Mouse (Mus musculus) CD4-positive, CD25-positive, alpha-beta regulatory T cell, adult 2 months (primary cell): ENCODE results near the gene Ppp1r16b.

ENCODE experiments used
- DNase-seq: peaks from one replicate; pipeline ENCODE4 v3.0.0-alpha.2; 2012; ENCODE audit warnings: low read depth, low spot score

The Ppp1r16b gene

DNA sequence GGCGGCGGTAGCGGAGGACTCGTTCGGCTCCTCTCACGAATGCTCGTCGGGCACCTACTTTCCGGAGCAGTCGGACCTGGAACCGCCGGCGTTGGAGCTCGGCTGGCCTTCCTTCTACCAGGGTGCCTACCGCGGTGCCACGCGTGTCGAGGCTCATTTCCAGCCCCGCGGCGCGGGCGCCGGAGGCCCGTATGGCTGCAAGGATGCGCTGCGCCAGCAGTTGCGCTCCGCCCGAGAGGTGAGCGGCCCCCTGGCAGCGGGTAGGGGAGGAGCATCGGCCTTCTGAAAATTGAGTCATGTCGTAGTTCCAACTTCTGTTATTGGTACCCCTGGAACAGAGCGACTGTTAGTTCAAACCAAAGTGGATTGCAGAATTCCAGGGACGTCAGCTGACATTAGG is 103.2 kb downstream of the Ppp1r16b start:
- DNase-seq, result peak; percentile 71

DNA sequence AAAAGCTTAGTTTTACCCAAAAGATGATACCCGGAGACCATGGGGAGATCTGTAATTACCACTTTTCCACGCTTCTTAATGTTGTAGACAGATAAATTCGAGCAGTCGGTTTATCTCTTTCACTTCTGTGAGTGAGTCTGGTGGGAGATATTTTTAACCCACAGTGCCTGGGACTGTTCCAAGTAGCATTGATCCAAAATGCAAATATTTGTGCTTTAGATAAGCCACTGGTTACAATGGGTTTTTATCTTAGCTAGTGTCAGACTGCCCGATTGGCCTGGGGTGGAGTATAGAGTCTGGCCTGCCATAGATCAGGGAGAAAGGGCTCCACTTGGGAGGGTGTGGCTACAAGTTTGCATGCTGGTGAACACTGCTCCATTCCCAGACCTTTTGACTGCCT is 103.6 kb downstream of the Ppp1r16b start:
- DNase-seq, result no peak

DNA sequence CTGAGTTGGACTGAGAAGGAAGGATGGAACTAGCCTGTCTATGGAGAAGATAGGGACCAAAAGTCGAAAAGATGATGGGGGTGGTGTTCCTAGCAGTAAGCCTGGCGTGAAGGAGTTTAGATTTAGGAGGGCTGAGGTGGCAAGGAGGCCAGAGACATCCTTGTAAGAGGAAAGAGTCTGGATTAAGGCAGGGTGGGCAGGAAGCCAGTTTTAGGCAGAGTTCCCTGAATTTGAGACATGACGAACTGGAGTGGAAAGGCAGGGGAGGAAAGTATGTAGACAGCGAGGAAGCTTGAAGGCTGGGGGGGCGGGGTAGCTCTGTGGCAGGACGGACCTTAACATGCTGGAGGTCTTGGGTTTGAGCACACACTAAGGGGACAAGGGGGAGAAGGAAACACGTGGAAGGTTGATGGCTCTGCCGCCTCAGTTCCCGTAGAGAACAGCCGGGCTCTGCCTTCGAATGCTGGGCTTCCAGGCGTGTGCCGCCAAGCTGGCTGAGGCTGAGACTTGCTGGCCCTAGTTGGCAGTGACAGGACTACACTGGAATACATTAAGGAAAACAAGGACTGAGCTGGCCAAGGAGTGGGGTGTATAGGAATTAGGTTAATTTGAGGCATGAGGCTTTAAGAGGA is 105.0 kb downstream of the Ppp1r16b start:
- DNase-seq, result no peak

DNA sequence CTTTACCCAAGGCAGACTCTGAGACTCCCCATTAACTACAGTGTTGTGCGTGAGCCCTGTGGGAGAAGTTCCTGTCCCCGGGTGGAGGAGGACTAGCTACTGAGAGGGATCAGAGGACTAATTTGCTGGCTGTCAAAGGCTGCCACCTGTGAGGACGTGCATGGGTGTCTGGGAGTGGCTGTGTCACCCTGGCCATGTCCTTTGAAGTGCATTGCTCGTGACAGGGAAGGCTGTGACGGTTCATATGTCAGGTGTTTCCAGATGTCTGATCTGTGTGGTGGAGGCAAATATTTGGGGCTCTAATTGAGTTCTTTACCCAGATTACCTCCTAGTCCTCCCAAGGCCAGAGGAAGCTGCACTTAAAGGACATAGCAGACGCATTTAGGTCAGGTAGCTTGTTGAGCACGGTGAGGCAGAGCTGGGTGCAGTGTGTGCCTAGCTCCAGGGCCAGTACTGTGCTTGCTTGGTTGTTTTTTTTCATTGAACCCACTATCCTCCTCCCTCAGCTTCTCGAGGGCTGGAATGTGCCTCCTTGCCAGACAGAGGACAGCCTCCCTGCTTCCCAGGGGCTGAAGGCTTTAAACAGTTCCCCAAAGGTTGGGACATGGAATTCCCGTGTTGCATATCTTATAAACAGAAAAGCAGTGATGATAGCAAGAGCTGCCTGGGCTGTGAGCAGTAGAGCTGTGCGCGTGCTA is 106.0 kb downstream of the Ppp1r16b start:
- DNase-seq, result no peak

DNA sequence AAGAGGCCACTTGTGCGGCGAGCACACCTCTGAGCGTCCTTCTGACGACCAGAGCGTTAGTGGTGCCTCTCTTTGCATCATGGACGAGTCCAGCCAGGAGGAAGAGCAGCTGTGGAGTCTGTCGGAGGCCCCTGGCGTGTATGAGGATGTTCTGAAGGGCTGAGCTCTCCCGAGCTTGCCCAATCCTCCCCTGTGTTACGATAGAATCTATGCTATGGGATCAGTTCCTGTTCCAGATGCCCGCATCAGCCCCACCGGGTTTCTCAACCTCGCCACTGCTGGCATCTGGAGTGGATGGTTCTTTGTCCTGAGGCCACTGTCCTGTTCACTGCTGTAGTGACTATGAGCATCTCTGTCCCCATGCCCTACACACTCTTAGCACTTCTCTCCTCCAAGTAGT is 107.6 kb downstream of the Ppp1r16b start:
- no peak for DNase-seq

DNA sequence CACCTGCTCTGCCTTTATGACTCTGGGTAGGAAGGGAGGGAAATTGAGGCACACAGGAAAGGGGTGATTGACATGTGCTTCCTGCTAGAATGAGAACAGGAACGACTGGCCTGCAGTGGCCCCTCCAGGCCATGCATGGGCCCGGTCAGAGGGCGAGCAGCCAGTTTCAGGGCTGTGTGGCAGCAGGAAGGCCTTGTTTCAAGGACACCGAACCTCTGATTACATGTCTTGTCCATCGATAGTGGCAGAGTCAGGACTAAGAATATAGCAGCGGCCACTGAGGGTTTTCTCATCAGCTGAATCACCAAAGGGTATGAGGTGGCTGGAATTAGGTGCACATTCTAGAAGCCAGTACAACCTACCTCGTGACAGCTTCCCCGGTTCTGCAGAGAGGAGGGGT is 109.7 kb downstream of the Ppp1r16b start:
- DNase-seq, result no peak

DNA sequence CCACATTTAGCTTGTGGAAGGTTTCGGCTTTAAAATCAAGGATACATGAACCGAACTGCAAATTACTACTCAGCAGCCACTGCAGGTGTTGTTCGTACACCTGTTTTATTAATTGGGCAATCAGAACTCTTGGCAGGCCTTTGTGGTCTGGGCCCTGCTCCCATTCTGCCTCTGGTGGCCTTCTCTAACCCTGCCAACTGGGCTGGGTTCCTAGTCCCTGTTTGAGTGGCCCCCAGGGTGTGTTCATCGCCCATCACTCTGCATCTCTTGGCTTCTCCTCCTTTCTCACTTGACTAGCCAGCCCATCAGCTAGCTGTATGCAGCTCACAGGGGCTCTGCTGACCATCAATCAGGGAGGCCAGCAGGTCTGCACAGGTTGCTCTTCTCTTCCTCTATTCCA is 111.5 kb downstream of the Ppp1r16b start:
- DNase-seq, result no peak

DNA sequence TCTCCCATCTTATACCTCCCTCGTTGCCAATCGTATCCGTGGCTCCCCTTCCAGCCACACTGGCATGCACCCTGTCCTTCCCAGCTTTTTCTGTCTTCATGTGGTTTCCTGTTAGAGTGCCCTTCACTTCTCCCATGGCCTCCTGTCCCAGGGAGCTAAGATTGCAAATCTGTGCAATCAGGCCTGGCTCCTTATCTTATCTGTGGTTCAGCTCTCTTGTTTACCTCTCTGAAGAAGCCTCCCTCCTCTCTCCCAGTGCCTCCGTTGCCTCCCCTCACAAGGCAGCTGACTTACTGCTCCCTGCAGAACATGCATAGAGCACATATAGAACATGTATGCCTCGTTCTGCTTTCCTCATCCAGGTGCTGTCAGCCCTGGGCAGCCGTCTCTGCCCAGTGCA is 112.3 kb downstream of the Ppp1r16b start:
- no peak for DNase-seq

DNA sequence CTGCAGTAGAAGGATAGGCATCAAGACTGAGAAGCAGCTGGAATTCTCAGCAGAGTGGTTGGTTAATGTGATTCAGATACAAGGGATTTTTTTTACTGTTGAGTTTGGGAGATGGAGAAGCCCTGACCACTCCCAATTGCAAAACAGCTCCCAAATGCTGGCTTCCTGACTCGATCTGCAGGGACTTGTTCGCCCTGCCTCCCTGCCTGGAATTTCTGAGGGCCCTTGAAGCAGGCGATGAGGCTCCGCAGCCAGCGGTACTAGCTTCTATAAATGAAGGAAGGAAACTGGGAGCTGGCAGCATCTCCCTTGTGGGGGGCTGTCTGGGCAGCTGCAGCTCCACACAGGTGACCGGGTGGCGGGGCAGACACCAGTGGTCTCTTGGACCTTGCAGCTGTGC is 113.2 kb downstream of the Ppp1r16b start:
- DNase-seq, result no peak

DNA sequence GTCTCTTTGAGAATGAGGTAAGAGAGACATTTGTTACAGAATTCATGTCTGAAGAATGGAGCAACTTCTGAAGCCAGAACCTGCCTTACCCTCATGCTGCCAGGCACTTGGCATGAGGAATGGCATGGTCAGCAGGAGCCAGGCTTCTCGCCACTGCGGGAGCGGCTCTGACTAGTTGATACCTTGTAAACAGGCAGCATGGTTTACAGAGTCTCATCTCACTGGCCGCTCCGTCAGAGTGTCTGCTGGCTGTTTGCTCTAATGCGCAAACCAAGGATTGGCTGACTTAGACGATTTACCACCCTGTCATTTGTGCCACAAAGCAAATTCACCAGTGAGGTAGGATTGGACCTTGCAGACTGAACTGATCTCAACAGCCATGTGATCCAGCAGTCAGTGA is 115.9 kb downstream of the Ppp1r16b start:
- no peak for DNase-seq

DNA sequence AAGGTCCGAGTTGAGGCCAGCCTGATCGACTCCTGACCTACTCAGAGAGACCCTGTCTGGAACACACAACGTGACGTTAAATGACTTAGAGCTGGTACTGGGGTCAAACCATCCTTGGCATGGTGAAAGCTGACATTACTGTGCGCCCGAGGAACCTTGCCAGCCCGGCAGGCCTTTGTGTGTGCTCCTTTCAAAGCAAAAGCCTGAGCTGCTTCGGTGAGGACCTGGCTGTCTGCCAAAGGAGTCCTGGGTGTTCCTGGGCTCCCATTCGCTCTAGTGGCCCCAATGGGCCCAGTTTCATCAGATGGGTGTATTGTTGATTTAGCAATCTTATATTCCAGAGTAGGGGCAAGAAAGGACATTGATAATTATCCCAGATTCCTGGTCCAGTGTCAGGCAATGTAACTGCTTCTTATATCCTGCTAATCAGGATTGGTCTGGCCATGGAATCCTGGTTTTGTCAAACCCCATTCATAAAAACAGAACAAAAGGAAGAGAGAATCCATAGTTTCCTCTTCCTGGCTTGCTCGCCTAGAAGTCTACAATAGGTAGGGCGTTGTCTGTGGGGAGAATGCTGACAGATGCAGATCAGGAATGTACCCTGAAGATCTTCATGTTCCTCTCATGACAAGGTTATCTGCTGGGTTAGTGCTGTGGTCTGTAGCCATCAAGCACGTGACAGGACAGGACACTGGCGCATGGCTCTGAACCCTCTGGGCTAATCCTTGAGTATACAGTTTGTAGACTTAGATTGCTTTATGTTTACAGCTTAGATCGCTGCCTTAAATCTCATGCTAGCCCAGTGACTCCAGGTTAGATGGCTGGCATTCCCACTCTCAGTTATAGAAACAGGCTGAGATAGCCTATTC is 122.0 kb downstream of the Ppp1r16b start:
- no peak for DNase-seq

DNA sequence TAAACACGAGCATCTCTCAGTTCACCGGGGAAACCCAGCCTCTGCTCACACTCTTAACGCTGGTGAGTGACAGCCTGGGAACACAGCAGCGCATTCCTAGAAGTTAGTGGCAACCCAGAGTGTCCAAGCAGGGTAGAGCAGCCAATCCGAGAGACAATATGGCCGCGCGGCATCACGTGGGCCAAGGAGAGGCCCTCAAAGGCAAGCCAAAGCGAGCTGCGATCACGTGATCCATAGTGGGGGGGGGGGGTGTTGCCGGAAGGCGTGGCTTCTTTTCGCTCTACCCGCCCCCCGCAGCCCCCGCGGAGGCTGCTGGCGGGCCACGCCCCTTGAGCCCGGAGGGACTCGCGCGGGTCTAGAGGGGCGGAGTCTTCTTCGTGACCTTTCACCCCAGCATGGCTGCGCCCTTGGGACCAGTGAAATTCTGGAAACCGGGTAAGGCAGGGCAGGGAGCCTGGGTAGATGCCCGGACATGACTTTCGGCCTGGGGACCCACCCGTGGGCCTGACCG is 129.4 kb downstream of the Ppp1r16b start, which contains the start of gene Dhx35:
Gene Dhx35 (plus strand): TSS at position 314 of the 511 bp plus-strand sequence.
- DNase-seq, result peak; percentile 97

DNA sequence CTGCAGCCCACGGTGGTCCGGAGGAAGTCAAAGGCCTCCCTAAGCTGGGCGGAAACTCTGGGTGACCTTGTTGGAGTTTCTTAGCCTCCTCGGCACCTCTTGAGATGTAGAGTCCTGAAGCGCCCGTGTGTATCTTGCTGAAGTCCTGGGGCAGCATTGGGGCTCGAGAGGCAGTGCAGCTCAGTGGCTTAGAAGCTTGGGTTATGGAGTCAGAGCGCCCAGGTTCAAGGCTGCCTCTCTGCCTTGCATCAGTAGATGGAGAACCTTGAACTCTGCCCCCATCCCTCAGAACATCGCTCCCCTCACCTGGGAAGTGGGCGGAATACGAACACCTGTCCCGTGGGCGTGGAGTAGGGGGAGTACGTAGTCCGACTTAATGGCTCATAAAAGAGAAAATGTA is 129.8 kb downstream of the Ppp1r16b start:
- no peak for DNase-seq

DNA sequence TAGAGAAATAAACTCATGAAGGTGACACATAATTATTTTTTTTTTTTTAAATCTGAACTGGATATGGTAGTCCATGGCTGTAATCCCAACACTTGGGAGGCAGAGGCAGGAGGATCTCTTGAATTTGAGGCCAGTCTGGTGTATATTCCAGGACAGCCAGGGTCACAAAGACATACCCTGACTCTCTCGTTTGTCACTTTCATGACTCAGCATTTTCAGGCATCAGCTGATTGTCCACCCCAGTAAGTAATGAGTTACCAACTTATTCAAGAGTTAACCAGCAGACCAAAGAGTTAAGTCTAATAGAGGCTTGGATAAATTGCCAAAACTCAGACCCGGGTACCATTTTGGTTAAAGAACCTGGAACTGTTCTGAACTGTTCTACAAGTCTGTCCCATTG is 130.7 kb downstream of the Ppp1r16b start:
- no peak for DNase-seq

DNA sequence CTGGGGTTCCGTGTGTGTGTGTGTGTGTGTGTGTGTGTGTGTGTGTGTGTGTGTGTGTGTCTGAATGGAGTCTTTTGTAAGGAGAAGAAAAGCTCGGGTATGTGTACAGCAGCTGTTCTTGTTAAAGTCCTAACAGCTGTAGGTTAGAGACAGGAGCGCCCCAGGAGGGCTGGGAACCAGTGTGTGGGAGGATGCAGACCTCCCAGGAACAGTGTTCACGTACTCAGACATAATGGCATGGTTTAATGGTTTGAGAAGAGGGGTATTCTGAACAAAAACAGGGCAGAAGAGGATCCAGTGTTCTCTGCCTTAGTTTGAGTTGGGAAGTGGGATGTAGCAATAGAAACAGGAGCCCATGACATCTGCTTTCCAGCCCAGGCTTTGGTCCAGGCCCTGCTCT is 134.1 kb downstream of the Ppp1r16b start:
- no peak for DNase-seq

DNA sequence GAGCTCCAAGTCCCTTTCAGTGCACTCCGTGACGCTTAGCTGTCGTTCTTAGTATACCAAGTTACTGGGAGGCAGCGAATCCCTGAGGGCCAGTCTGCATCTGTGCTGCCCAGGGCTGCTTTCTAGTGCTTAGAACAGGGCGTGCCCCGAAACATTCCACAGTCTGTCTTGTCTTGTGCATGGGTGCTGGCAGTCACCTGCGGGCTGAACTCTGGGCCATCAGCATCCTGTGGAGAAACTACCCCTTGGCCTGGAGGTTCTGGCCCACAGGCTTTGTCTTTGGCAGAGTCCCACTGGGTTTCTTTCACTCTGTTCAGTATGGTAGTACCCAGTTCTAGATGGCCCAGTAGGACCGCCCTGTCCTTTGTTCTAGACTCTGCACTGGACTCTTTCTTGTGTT is 135.6 kb downstream of the Ppp1r16b start:
- DNase-seq, result no peak

DNA sequence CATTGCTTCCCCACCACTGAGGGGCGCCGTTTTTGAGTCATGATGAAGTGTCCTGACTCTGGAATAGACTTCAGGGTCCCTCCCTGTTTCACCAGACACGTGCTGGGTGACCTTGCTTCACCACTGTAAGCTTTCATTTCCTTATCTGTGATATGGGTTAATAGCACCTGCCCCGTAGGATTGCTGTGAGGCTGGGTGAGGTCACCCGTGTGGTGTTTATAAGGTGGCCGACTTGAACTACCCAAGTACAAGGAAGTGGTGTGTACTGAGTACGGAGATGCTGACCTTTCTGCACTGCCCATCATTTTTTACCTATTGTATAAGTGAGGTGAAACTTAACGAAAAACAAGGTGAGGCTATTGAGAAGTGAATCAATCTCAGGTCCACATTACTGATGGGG is 138.4 kb downstream of the Ppp1r16b start:
- no peak for DNase-seq

DNA sequence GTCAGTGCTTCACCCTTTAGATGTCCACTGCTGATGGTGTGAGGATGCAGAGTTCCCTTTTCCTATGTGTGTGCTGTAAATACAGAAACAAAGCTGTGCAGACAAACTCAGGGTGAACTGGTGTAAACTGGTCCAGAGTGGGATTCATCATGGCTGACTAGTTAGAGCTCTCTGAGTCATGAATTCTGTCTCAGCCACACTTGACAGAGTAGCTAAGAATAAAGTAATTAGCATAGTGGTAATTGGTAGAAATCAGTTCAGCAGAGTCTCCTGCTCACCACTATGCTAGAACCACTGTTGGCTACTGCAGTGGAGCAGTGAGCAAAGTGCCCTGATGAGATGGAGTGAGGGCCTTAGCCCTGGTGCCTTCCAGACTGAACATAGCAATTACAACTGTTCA is 150.5 kb downstream of the Ppp1r16b start:
- DNase-seq, result no peak
